Mouse (Mus musculus): ENCODE data around the gene Man1a2. TPM values are rescaled to one million over a fixed set of nuclear protein-coding genes. Genes with fewer than 3 reads are reported as not detected.

Gene Man1a2
- total RNA-seq, 2 experiments from 2014 or later = 112 to 123 TPM

- peak; percentile 50 to 72 for DNase-seq (ENCODE audit: low spot score in 2 of 2)
These were observed 564 bp upstream of the Man1a2 start for GRCm38 (mm10) chr3:100685763-100686370.

- peak in 1 of 2 experiments; percentile 44 for DNase-seq (ENCODE audit: low spot score in 2 of 2)
These were observed 898 bp downstream of the Man1a2 start for GRCm38 (mm10) chr3:100684234-100684975.

GRCm38 (mm10) chr3:100682841-100683240 lies 2.5 kb downstream of the Man1a2 start:
- no peak for DNase-seq (ENCODE audit: low spot score in 2 of 2)

DNA sequence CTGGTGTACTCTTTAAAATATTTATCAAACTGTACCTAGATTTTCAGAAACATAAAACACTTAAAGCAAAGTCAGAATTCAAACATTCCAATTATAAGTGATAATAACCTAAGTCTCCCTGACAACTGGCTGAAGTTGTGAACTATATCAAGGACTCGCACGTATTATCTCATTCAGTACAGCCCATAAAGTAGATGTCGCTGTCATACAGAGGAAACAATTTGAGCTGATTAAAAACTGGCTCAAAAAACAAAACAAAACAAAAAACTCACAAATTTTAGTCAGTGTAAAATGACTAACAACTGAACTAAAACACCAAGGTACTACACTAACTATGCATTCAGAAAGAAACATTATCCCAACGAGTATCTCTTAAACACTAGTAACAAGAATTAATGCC lies 3.0 kb downstream of the Man1a2 start:
- no peak for DNase-seq (ENCODE audit: low spot score in 2 of 2)

DNA sequence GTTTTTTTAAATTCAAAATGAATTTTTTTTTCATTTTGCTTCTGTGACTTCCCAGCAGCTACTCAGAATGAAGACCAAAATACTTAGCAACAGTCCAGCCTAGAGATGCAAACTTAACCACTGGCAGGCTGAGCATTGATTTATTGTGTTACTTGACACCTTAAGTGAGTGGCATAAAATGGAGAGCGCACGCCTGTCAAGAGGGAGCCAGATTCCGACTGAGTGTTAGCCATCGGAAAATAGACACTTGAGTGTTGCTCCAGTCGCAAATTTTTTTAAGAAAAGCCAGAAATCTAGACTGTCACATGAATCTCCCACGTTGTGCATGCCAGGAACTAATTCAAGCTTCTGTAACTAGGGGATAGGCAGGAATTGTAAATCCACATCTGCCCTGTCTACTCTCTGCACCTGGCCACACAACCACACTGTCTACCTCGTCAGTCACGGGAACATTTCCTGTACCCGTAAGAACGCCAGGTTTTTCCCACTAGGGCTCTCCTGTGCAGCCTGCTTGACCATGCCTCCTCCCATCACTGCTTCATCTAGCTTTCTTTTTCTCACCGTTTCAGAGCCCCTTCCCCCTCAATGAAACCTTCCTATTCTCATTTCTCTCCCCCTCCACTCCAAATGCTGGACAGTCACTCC lies 3.7 kb downstream of the Man1a2 start:
- no peak for DNase-seq (ENCODE audit: low spot score in 2 of 2)

GRCm38 (mm10) chr3:100680226-100680625 lies 5.1 kb downstream of the Man1a2 start:
- DNase-seq (ENCODE audit: low spot score in 2 of 2) = no peak

GRCm38 (mm10) chr3:100678951-100679570 lies 6.2 kb downstream of the Man1a2 start:
- no peak for DNase-seq (ENCODE audit: low spot score in 2 of 2)

DNA sequence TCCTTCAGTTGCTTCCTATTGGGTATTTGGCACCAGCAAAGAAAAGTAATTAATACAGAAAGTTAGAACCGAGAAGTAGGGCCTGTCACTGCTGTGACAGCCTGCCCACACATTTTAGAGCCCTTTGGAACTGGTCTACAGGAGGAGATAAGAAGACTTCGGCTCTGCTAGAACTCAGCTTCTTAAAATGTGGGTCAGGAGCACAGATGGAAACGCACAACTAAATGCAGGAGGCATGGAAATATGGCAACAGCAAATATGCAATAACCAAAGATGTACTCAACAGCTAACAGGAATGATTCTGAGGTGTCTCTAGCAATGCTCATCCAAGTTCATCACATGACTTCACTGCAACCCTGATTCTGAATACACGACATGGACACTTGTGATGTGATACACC lies 10.2 kb downstream of the Man1a2 start:
- DNase-seq (ENCODE audit: low spot score in 2 of 2) = no peak

DNA sequence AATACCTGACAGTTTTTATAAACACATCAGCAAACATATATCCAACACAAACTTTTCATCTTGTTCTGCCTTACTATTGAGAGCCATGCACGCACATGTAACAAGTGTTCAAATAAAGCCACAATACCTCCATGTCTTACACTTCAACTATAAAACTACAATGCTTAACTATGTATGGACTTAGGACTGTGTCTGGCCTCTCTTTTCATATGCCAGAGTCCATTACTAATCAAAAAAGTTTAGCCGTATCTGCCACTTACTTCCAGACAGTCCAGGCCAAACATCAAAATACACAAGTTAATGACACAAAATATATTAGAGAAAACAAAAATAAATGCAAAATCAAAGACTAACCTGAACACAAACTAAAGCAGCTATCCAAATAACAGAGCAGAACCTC lies 14.9 kb downstream of the Man1a2 start:
- no peak for DNase-seq (ENCODE audit: low spot score in 2 of 2)

DNA sequence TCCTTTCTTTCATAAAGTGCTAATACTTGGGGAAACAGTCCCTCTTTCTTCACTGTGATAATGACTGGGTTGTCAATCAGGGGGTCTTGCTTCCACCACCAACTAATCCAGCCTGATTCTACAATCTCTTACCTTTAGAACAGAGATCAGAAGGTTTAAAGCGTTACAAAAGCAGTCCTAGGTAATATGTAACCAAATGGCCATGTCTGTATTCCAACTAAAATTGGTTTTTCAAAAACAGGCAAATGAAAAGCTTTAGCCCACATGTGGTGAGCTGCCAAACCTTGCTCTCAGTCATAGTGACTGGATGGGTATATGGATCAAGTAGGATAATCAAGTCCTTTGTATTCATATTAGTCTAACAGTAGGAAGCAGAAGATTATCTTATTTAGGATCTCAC lies 32.0 kb downstream of the Man1a2 start:
- DNase-seq (ENCODE audit: low spot score in 2 of 2) = no peak

DNA sequence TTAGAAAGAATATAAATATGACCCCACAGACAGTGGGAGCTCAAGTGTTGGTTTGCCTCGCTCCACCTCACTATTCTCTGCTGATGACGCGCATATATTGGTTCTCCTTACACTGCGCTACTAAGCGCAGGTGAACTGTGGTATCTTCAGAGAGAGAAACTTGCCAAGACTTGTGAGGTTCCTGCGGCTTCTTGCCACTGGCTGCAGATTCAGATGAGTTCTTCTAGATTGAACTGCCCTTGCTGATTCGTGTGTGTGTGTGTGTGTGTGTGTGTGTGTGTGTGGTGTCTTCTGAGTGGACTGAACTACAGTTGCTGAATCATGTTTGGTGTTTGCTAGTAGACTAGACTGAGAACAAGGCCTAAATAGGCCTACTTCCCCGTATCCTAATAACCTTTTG lies 43.7 kb downstream of the Man1a2 start:
- no peak for DNase-seq (ENCODE audit: low spot score in 2 of 2)

DNA sequence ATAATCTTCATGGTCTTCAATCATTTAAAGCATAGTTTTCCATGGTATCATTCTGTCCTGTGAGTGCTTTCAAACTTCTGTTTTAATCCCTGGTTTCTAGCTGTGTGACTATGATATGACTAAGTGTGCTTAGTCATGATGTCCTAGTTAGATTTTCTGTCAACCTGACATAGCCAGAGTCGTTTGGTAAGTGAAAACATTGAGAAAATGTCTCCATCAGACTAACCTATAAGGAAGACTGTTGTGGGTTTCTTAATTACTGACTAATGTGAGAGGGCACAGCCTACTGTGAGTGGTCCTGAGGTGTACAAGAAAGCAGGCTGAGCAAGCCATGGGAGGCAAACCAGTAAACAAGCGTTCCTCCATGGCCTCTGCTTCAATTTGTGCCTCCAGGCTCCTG lies 49.0 kb downstream of the Man1a2 start:
- DNase-seq (ENCODE audit: low spot score in 2 of 2) = no peak

- DNase-seq (ENCODE audit: low spot score in 2 of 2) = no peak
These were observed 50.5 kb downstream of the Man1a2 start for GRCm38 (mm10) chr3:100634821-100635220.

GRCm38 (mm10) chr3:100618511-100618910 lies 66.8 kb downstream of the Man1a2 start:
- DNase-seq (ENCODE audit: low spot score in 2 of 2) = no peak

GRCm38 (mm10) chr3:100610916-100611315 lies 74.4 kb downstream of the Man1a2 start:
- no peak for DNase-seq (ENCODE audit: low spot score in 2 of 2)

GRCm38 (mm10) chr3:100604539-100604938 lies 80.8 kb downstream of the Man1a2 start:
- DNase-seq (ENCODE audit: low spot score in 2 of 2) = no peak

DNA sequence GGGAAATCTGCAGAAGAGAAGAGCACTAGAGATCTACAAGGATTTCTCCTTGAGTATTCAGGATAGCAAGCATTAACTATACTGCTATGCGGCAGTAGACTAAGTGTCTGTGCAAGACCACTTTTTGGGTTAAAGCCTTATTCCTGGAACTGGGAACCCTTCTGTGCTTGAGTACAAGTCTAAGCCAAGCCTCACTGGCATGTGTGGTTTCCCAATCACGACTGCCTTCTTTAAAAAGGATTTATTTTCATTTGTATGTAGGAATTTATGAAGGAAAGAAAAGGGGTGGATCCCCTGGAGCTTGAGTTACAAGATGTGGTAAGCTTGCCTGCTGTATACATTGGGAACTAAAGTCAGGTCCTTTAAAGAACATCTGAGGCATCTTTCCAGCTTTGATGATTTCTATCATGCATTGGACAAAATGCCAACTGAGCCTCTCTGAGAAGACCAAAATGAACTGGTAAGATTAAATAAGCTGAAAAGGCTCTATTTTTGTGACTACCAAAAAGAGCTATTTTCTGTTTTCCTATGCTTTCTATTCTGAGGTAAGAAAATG lies 86.0 kb downstream of the Man1a2 start:
- no peak for DNase-seq (ENCODE audit: low spot score in 2 of 2)

DNA sequence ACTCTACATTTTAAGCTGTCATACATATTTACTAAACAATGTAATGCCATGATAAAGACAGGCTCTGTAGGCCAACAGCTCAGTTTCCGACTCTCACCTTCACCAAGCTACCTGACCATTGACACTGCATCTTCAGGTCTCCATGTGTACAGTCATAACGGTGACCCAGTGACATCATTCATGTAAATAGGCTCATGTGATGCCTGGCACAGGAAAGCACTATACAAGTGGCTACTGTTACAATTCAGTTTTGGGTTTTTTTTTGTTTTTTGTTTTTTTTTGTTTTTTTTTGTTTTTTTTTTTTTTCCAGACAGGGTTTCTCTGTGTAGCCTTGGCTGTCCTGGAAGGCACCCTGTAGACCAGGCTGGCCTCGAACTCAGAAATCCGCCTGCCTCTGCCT lies 94.2 kb downstream of the Man1a2 start:
- DNase-seq (ENCODE audit: low spot score in 2 of 2) = no peak

DNA sequence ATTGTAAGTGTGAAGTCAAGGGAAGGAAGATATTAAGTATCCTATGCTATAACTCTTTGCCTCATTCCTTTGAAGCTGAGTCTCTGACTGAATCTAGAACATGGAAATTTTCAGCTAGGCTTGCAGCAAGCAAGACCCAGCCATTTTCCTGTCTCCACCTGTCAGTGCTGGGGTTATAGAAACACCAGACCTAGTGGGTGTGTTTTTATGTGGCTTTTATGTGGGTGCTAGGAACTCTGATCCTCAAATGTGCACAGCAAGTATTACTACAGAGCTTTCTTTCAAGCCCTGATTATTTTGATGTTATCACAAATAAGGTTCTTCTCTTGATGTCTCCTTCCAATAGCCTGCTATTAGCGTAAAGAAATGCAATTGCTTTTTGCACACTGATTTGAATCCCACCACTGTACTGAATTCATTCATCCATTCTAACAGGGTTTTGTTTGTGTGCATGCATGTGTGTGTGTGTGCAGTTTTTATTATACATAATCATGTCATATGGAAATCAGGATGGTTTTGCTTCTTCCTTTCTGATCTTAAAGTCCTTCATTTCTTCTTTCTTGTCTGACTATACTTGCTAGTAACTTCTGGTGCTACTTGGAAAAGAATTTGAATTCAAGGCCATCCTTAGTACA lies 102.5 kb downstream of the Man1a2 start:
- no peak for DNase-seq (ENCODE audit: low spot score in 2 of 2)

DNA sequence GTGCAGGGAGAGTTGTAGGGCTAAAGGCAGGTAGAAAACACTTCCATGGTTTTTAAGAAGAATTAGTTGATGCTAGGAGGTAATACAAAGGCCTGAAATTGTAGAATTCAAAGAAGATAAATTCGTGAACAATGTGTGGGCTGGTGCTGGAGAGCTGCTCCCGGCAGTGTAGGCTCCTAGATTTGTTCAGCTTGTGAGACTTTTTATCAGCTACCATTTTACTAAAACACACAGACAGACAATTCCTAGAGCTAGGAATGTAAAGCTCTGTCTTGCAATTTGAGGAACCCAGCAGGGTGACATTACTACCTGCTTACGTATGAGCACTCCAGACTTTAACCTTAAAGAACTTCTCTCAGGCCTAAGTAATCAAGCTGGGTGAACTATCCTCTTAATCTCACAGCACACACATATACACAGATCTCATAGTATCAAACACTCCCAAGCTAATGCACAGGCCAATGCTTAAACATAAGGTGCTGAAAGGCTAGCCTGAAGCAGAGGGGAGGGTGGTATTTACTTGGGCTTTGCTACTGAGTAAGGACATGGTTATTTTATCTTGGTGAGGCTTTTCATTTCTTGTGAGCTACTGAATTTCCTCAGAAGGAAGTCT lies 112.6 kb downstream of the Man1a2 start:
- peak in 1 of 2 experiments; percentile 36 for DNase-seq (ENCODE audit: low spot score in 2 of 2)
